Mouse (Mus musculus) limb, embryonic 14.5 days (tissue): ENCODE measurements around the gene Baz1a. TPM values are rescaled to one million over a fixed set of nuclear protein-coding genes. Genes with fewer than 3 reads are reported as not detected.
"Not testable (repeated sequence)": the region's sequence is repeated elsewhere in the genome, so short reads cannot be mapped to it uniquely, and the experiment has no call there.

Source experiments
- ATAC-seq: fragments of 200-750 bp; cut with Nextera tagmentation; 2 replicates; pipeline ENCODE4 v1.8.0; 2017; ENCODE audit warnings: low read depth, moderate number of reproducible peaks, moderate TSS enrichment; ENCODE audit not compliant: low FRiP score
- DNase-seq: peaks from one replicate; pipeline ENCODE4 v3.0.0-alpha.2; 2015; ENCODE audit warnings: low spot score
- H3K27ac ChIP-seq: fragments of 300-500 bp; sonication (generic); replicated peaks from 2 replicates; pipeline ENCODE4 v1.5.1; 2014; ENCODE audit warnings: low read depth, mild to moderate bottlenecking, low read length, moderate library complexity, mixed read lengths
- H3K27me3 ChIP-seq: fragments of 300-500 bp; sonication (generic); 2 replicates; pipeline ENCODE4 v1.6.1; 2014; ENCODE audit warnings: low read length, mixed read lengths; ENCODE audit not compliant: control insufficient read depth, insufficient read depth
- H3K36me3 ChIP-seq: fragments of 300-500 bp; sonication (generic); 2 replicates; pipeline ENCODE4 v1.6.1; 2014; ENCODE audit warnings: mild to moderate bottlenecking, low read length, moderate library complexity, mixed read lengths; ENCODE audit not compliant: control insufficient read depth, insufficient read depth
- H3K4me1 ChIP-seq: fragments of 300-500 bp; sonication (generic); 2 replicates; pipeline ENCODE4 v1.6.1; 2014; ENCODE audit warnings: antibody characterized with exemption, low read length, mixed read lengths; ENCODE audit not compliant: control insufficient read depth, insufficient read depth
- H3K4me2 ChIP-seq: fragments of 300-500 bp; sonication (generic); replicated peaks from 2 replicates; pipeline ENCODE4 v1.6.1; 2014; ENCODE audit warnings: low read depth, mild to moderate bottlenecking, low read length, moderate library complexity; ENCODE audit not compliant: severe bottlenecking
- H3K4me3 ChIP-seq: fragments of 300-500 bp; sonication (generic); replicated peaks from 2 replicates; pipeline ENCODE4 v1.5.1; 2014; ENCODE audit warnings: low read length
- H3K9ac ChIP-seq: fragments of 300-500 bp; sonication (generic); 2 replicates; pipeline ENCODE4 v1.6.1; 2014; ENCODE audit warnings: mild to moderate bottlenecking, low read depth, low read length, moderate library complexity; ENCODE audit not compliant: severe bottlenecking
- H3K9me3 ChIP-seq: fragments of 300-500 bp; sonication (generic); 2 replicates; pipeline ENCODE4 v1.6.1; 2016; ENCODE audit warnings: low read length; ENCODE audit not compliant: control insufficient read depth
- POLR2A ChIP-seq: fragments of 200-500 bp; IDR thresholded peaks from 2 replicates; pipeline ENCODE4 v1.8.0; 2012; ENCODE audit warnings: inconsistent platforms, mild to moderate bottlenecking, moderate library complexity, borderline replicate concordance; ENCODE audit not compliant: insufficient read depth, insufficient read length; ENCODE audit errors: extremely low read depth
- WGBS: fragments of 180-500 bp; shearing (Covaris S2); extraction: QIAGEN DNeasy Blood & Tissue Kit; methylation state at CpG from one replicate; pipeline ENCODE4 v1.1.7; 2014; 5-methylcytosine and 5-hydroxymethylcytosine counted together
- polyA plus RNA-seq, 2 experiments: library from polyadenylated mRNA; depleted of rRNA in 1 of 2; stranded (reverse) in 1 of 2; unstranded in 1 of 2; fragments of >200 nt; fragmentation: Nextera tagmentation in 1 of 2; extraction: Ambion mirVana in 1 of 2; gene quantifications; 2 replicates each; pipeline versions ENCODE4 v1.2.1 to v1.2.3; 2012 to 2014

The Baz1a gene
- polyA plus RNA-seq, 2 experiments, result 13.3 to 17.9 TPM

GRCm38 (mm10) chr12:54910387-54910786, 103.8 kb downstream of the Baz1a start:
- Histone ChIP-seq H3K9me3 (no peaks in the 10 kb centered on the region), H3K9ac (no peak overlapping the region), H3K36me3 (peaks cover 58% of the 10 kb centered on the region), H3K4me1 (no peaks in the 10 kb centered on the region), H3K4me2 (no peak overlapping the region), H3K4me3 (no peak overlapping the region), H3K27me3 (no peaks in the 10 kb centered on the region), H3K27ac (no peak overlapping the region)
- WGBS, result 89% methylated on average over 3 of the region's 3 CpGs
- ATAC-seq, result no peak
- TF ChIP-seq POLR2A, result no peak
- DNase-seq, result no peak

- H3K4me3 ChIP-seq, H3K9ac ChIP-seq, H3K9me3 ChIP-seq, H3K27ac ChIP-seq, H3K27me3 ChIP-seq, DNase-seq, H3K4me1 ChIP-seq, ATAC-seq, H3K4me2 ChIP-seq: not testable (repeated sequence)
- H3K36me3 ChIP-seq, result peaks cover 11% of the 10 kb centered on the region
- 32% methylated on average over 1 of the region's 2 CpGs for WGBS
Measured at GRCm38 (mm10) chr12:54892559-54892958, 121.6 kb downstream of the Baz1a start.

- no peak overlapping the region for H3K27ac ChIP-seq
- 93% methylated on average over 2 of the region's 2 CpGs for WGBS
- no peak for DNase-seq
Measured at GRCm38 (mm10) chr12:54890426-54890825, 123.7 kb downstream of the Baz1a start.

GRCm38 (mm10) chr12:54887580-54888127, 126.5 kb downstream of the Baz1a start:
- H3K4me3 ChIP-seq, result no peak overlapping the region
- H3K27me3 ChIP-seq, result no peaks in the 10 kb centered on the region
- no peaks in the 10 kb centered on the region; the same call in 1 of the 2 replicates for H3K36me3 ChIP-seq
- H3K9ac ChIP-seq, result no peak overlapping the region
- H3K9me3 ChIP-seq, result no peaks in the 10 kb centered on the region
- no peak overlapping the region for H3K4me2 ChIP-seq
- TF ChIP-seq POLR2A, result no peak
- WGBS, result 48% methylated on average over 4 of the region's 4 CpGs
- H3K27ac ChIP-seq, result no peak overlapping the region
- no peaks in the 10 kb centered on the region for H3K4me1 ChIP-seq
- peak; percentile 78 for ATAC-seq
- DNase-seq, result peak; percentile 73

More at GRCm38 (mm10) chr12:54890426-54890825, 123.7 kb downstream of the Baz1a start:
- TF ChIP-seq POLR2A, result no peak
- H3K27me3 ChIP-seq, result no peaks in the 10 kb centered on the region
- no peaks in the 10 kb centered on the region for H3K4me1 ChIP-seq
- no peak for ATAC-seq
- H3K36me3 ChIP-seq, result peaks cover 4% of the 10 kb centered on the region
- no peak overlapping the region for H3K4me2 ChIP-seq
- H3K9ac ChIP-seq, result no peak overlapping the region
- H3K9me3 ChIP-seq, result no peaks in the 10 kb centered on the region
- H3K4me3 ChIP-seq, result no peak overlapping the region

- Histone ChIP-seq H3K27ac (no peak overlapping the region), H3K4me2 (no peak overlapping the region), H3K9ac (no peak overlapping the region), H3K9me3 (no peaks in the 10 kb centered on the region), H3K36me3 (no peaks in the 10 kb centered on the region), H3K4me1 (no peaks in the 10 kb centered on the region), H3K4me3 (no peak overlapping the region), H3K27me3 (no peaks in the 10 kb centered on the region)
- ATAC-seq (no peak), DNase-seq (peak; percentile 63)
- WGBS, result 16% methylated on average over 6 of the region's 6 CpGs
- TF ChIP-seq POLR2A, result no peak
Measured at GRCm38 (mm10) chr12:54879630-54880029, 134.5 kb downstream of the Baz1a start.

GRCm38 (mm10) chr12:54879211-54879610, 134.9 kb downstream of the Baz1a start:
- no peaks in the 10 kb centered on the region for H3K27me3 ChIP-seq
- TF ChIP-seq POLR2A, result no peak
- H3K4me3 ChIP-seq, result no peak overlapping the region
- no peaks in the 10 kb centered on the region for H3K9me3 ChIP-seq
- H3K4me1 ChIP-seq, result no peaks in the 10 kb centered on the region
- ATAC-seq, result no peak
- H3K27ac ChIP-seq, result no peak overlapping the region
- 69% methylated on average over 5 of the region's 5 CpGs for WGBS
- no peak for DNase-seq
- H3K36me3 ChIP-seq, result no peaks in the 10 kb centered on the region
- H3K4me2 ChIP-seq, result no peak overlapping the region
- H3K9ac ChIP-seq, result no peak overlapping the region
